Mouse (Mus musculus): ENCODE results near the gene Ide. TPM values are rescaled to one million over a fixed set of nuclear protein-coding genes. Genes with fewer than 3 reads are reported as not detected.

The Ide gene
- total RNA-seq (2012; rRNA removed), result 56.0 and 62.2 TPM in 2 replicates
- 74.4 and 79.5 TPM in 2 replicates for total RNA-seq (2014; rRNA removed)
- polyA plus RNA-seq (2012; ENCODE audit: insufficient read length, low read depth), result 116 and 124 TPM in 2 replicates

DNA sequence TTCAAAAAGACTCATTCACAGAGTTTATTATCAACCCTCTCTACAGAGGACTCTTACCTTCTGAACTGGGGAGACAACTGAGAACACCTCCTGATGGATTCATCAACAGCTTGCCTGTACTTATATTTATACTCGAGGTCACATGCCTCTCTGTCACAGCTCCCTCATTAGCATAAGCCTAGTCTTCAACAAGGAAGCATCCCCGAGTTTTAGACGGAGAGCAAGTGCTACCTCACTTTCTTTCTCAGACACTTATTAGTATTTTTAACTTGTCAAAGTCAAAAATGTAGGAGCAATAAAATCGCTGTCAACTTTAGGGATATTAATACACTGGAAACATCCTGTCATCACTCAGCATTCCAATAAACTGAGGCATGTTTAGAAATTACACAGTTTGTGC is at the start of gene Ide:
Ide (minus strand) TSS at position 101 of the 400 bp plus-strand sequence.
- no peaks in the 10 kb centered on the region for H3K9me3 ChIP-seq (replicated peaks; ENCODE audit: low read length)
- DNase-seq (ENCODE audit: extremely low read depth), result peak; percentile 31
- peak within 1 kb of the TSS in 1 of 3 experiments; percentile 11 for H3K4me3 ChIP-seq (replicated peaks in 1 of 3; ENCODE audit: low read depth in 2 of 3, low read length in 2 of 3, poor library complexity in 1 of 3)
- dilution Hi-C loops (cut with MboI; ENCODE audit: extremely low pct_ligation_motif_present, extremely low pct_unique_long_range_greater_than_20kb, low sequenced_read_pairs) (no loop called here), in situ Hi-C loops (cut with MboI; ENCODE audit: low pct_ligation_motif_present, low pct_unique_long_range_greater_than_20kb, low sequenced_read_pairs) (no loop called here)
- H3K4me2 ChIP-seq (ENCODE audit: insufficient read depth, low read depth, poor library complexity, severe bottlenecking), result no peak within 1 kb of the TSS
- H3K36me3 ChIP-seq (replicated peaks in 1 of 2; ENCODE audit: control insufficient read depth in 1 of 2, insufficient read depth in 1 of 2, low read length in 1 of 2), result peaks cover 5 to 44% of the 10 kb centered on the region in 2 experiments
- TF ChIP-seq ELF1 (IDR thresholded peaks at IDR 0.05; ENCODE audit: low read depth, low read length) (no peak), USF1 (IDR thresholded peaks at IDR 0.05; ENCODE audit: low read depth, low read length) (peak; percentile 21; the same call in 1 of the 2 replicates)
- no peaks in the 10 kb centered on the region for H3K27me3 ChIP-seq (replicated peaks)
- H3K79me2 ChIP-seq (replicated peaks; ENCODE audit: control insufficient read depth, extremely low read depth, insufficient read depth, poor library complexity, severe bottlenecking), result peaks cover 57% of the 10 kb centered on the region
- no peak within 1 kb of the TSS for H3K9ac ChIP-seq (ENCODE audit: insufficient read depth, low read depth)
- H3K4me1 ChIP-seq (ENCODE audit: control insufficient read depth in 1 of 2, insufficient read depth in 2 of 2), result peaks cover 0 to 56% of the 10 kb centered on the region in 2 experiments; a peak in 2 of 4 replicates
- H3K27ac ChIP-seq (ENCODE audit: insufficient read depth, low read depth), result no peak within 1 kb of the TSS

GRCm38 (mm10) chr19:37386126-37386525 is 48.5 kb upstream of the Ide start:
- Histone ChIP-seq H3K4me1 (ENCODE audit: control insufficient read depth in 1 of 2, insufficient read depth in 2 of 2) (peaks cover 4 to 17% of the 10 kb centered on the region in 2 experiments), H3K9ac (ENCODE audit: insufficient read depth, low read depth) (no peak overlapping the region), H3K9me3 (replicated peaks; ENCODE audit: low read length) (no peaks in the 10 kb centered on the region), H3K4me2 (ENCODE audit: insufficient read depth, low read depth, poor library complexity, severe bottlenecking) (no peak overlapping the region), H3K4me3 (replicated peaks in 1 of 3; ENCODE audit: low read depth in 2 of 3, low read length in 2 of 3, poor library complexity in 1 of 3) (no peak overlapping the region), H3K36me3 (replicated peaks in 1 of 2; ENCODE audit: control insufficient read depth in 1 of 2, insufficient read depth in 1 of 2, low read length in 1 of 2) (peaks cover 31 to 74% of the 10 kb centered on the region in 2 experiments), H3K79me2 (replicated peaks; ENCODE audit: control insufficient read depth, extremely low read depth, insufficient read depth, poor library complexity, severe bottlenecking) (peaks cover 48% of the 10 kb centered on the region), H3K27ac (ENCODE audit: insufficient read depth, low read depth) (no peak overlapping the region), H3K27me3 (replicated peaks) (no peaks in the 10 kb centered on the region)
- TF ChIP-seq MAX (IDR thresholded peaks at IDR 0.05; ENCODE audit: low read length), result no peak
- peak in 1 of 2 experiments; percentile 23; a peak in 2 of 4 replicates for TF ChIP-seq CTCF (conservative IDR thresholded peaks at IDR 0.05 in 1 of 2, IDR thresholded peaks at IDR 0.05 in 1 of 2; ENCODE audit: low read depth in 2 of 2, low read length in 2 of 2)
- in situ Hi-C loops (cut with MboI; ENCODE audit: low pct_ligation_motif_present, low pct_unique_long_range_greater_than_20kb, low sequenced_read_pairs) (no loop called here), dilution Hi-C loops (cut with MboI; ENCODE audit: extremely low pct_ligation_motif_present, extremely low pct_unique_long_range_greater_than_20kb, low sequenced_read_pairs) (no loop called here)
- DNase-seq (ENCODE audit: extremely low read depth), result no peak

DNA sequence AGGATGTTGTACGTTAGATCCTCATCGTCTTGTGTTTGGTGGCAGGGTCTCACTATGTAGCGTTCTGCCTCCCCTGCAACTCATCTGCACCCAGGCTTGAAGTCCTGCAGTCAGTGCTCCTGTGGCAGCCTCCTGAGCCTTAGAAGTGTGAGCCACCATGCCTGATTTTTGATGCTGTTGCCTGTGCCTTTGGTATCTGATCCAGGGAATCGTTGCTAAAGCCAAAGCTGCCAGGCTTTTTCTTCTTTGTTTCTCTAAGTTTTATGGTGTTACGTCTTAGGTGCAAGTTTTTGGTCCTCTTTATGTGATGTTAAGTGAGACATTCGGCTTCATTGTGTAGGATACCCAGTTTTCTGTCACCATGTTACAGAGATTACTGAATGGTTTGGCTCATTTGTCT is 41.2 kb upstream of the Ide start:
- peak overlapping the region; percentile 1 to 61 (median 46) for H3K4me3 ChIP-seq (replicated peaks in 1 of 3; ENCODE audit: low read depth in 2 of 3, low read length in 2 of 3, poor library complexity in 1 of 3)
- H3K27ac ChIP-seq (ENCODE audit: insufficient read depth, low read depth), result 0 out of 2 replicates have a peak overlapping the region, but pooled peaks have one; percentile 30
- H3K4me2 ChIP-seq (ENCODE audit: insufficient read depth, low read depth, poor library complexity, severe bottlenecking), result peak overlapping the region; percentile 88
- in situ Hi-C loops (cut with MboI; ENCODE audit: low pct_ligation_motif_present, low pct_unique_long_range_greater_than_20kb, low sequenced_read_pairs), result no loop called here
- dilution Hi-C loops (cut with MboI; ENCODE audit: extremely low pct_ligation_motif_present, extremely low pct_unique_long_range_greater_than_20kb, low sequenced_read_pairs), result no loop called here
- H3K9ac ChIP-seq (ENCODE audit: insufficient read depth, low read depth), result peak overlapping the region; percentile 40
- no peaks in the 10 kb centered on the region for H3K9me3 ChIP-seq (replicated peaks; ENCODE audit: low read length)
- no peak for DNase-seq (ENCODE audit: extremely low read depth)
- peaks cover 6 to 38% of the 10 kb centered on the region in 2 experiments for H3K4me1 ChIP-seq (ENCODE audit: control insufficient read depth in 1 of 2, insufficient read depth in 2 of 2)
- TF ChIP-seq MAX (IDR thresholded peaks at IDR 0.05; ENCODE audit: low read length), result 0 out of 2 replicates have a peak, but pooled peaks have one; percentile 4
- TF ChIP-seq SIN3A (IDR thresholded peaks at IDR 0.05; ENCODE audit: low read length), result peak; percentile 5; the same call in 1 of the 2 replicates
- no peak for TF ChIP-seq MAZ (IDR thresholded peaks at IDR 0.05; ENCODE audit: low read depth, low read length)
- H3K27me3 ChIP-seq (replicated peaks), result no peaks in the 10 kb centered on the region
- peaks cover 0 to 24% of the 10 kb centered on the region in 2 experiments for H3K36me3 ChIP-seq (replicated peaks in 1 of 2; ENCODE audit: control insufficient read depth in 1 of 2, insufficient read depth in 1 of 2, low read length in 1 of 2)
- peaks cover 76% of the 10 kb centered on the region for H3K79me2 ChIP-seq (replicated peaks; ENCODE audit: control insufficient read depth, extremely low read depth, insufficient read depth, poor library complexity, severe bottlenecking)

Measured in CH12.LX (cell line).